Comparison of ENCODE assay signal across 22 mouse cellular contexts in the genomic region with DNA sequence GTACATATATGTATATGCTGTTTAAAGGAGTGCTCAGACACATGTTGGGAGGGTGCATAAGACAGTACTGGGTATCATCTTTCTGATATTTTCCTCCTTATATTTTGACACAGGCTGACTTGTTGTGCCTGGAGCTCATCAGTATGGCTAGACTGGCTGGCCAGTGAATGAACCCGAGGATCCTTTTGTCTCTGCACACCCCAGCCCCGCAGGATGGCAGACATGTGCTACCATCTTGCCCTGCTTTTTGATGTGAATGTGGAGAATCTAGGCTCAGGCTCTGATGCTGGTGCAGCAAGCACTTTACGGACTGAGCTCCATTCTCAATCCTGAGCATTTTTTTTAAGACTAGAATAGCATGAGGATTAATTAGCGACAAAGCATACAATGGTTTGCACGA.
DNase-seq lines count a peak whose midpoint lies in the region; ATAC-seq and TF ChIP-seq lines count a peak whose summit lies in the region.
"Had no signal": no experiment of that assay in that cellular context is flagged by ENCODE, and none has a peak within 500 bp of the region (broad histone marks: within the 10 kb centered on the region; RNA-seq: fewer than 3 reads in every experiment).

No protein-coding gene starts in this region.

- no peak overlapping the region for H3K4me3 ChIP-seq in forebrain, embryonic 11.5 days (ENCODE audit: low read depth, low read length)
- H3K4me3 ChIP-seq in forebrain, embryonic 15.5 days, result no peak overlapping the region
- no peak overlapping the region for H3K4me3 ChIP-seq in midbrain, embryonic 11.5 days (ENCODE audit: low read depth, low read length)
- H3K4me3 ChIP-seq in midbrain, postnatal 0 days (ENCODE audit: low read depth, low read length), result no peak overlapping the region
- H3K4me3 ChIP-seq: kidney, embryonic 15.5 days; limb, embryonic 15.5 days; megakaryocyte, embryonic 14.5 days; myocyte had no signal

- no peaks in the 10 kb centered on the region for H3K36me3 ChIP-seq in forebrain, embryonic 11.5 days (ENCODE audit: control insufficient read depth, insufficient read depth, low read length)
- no peaks in the 10 kb centered on the region for H3K36me3 ChIP-seq in forebrain, embryonic 15.5 days
- no peaks in the 10 kb centered on the region for H3K36me3 ChIP-seq in midbrain, embryonic 11.5 days (ENCODE audit: control insufficient read depth, insufficient read depth, low read length)
- H3K36me3 ChIP-seq in midbrain, postnatal 0 days (ENCODE audit: insufficient read depth, low read length), result no peaks in the 10 kb centered on the region
- H3K36me3 ChIP-seq: kidney, embryonic 15.5 days; limb, embryonic 15.5 days had no signal

- no peaks in the 10 kb centered on the region for H3K9me3 ChIP-seq in forebrain, embryonic 11.5 days (ENCODE audit: control insufficient read depth, low read length)
- H3K9me3 ChIP-seq in forebrain, embryonic 15.5 days, result no peaks in the 10 kb centered on the region
- H3K9me3 ChIP-seq in midbrain, embryonic 11.5 days (ENCODE audit: control insufficient read depth, low read length), result no peaks in the 10 kb centered on the region
- H3K9me3 ChIP-seq in midbrain, postnatal 0 days (ENCODE audit: low read length), result no peaks in the 10 kb centered on the region
- H3K9me3 ChIP-seq: kidney, embryonic 15.5 days; limb, embryonic 15.5 days had no signal

- peak; percentile 54 for DNase-seq in forebrain, embryonic 11.5 days (ENCODE audit: low spot score)
- no peak for DNase-seq in midbrain, embryonic 11.5 days (ENCODE audit: low spot score, missing footprints)
- DNase-seq in midbrain, postnatal 0 days (ENCODE audit: low spot score), result no peak
- DNase-seq in embryo, embryonic 11 days, result peak; percentile 57
- DNase-seq in mesoderm, embryonic 11.5 days (ENCODE audit: low read depth, low spot score), result peak; percentile 37
- DNase-seq in urinary bladder, postnatal 4 days (ENCODE audit: low spot score in 2 of 2), result no peak
- DNase-seq in heart, adult 18-20 months, result no peak
- DNase-seq: adrenal gland, postnatal 14 days; cerebellum, adult 9-10 months; gastrocnemius, postnatal 10 days; kidney, adult 11 months; kidney, postnatal 36 days; thymus, postnatal 36 days had no signal

- H3K4me1 ChIP-seq in forebrain, embryonic 11.5 days (replicated peaks; ENCODE audit: control insufficient read depth, insufficient read depth, low read length), result no peaks in the 10 kb centered on the region; the same call in 1 of the 2 replicates
- no peaks in the 10 kb centered on the region for H3K4me1 ChIP-seq in forebrain, embryonic 15.5 days
- H3K4me1 ChIP-seq in midbrain, embryonic 11.5 days (ENCODE audit: control insufficient read depth, insufficient read depth, low read length), result no peaks in the 10 kb centered on the region; the same call in 1 of the 2 replicates
- H3K4me1 ChIP-seq in midbrain, postnatal 0 days (ENCODE audit: insufficient read depth, low read length), result no peaks in the 10 kb centered on the region
- H3K4me1 ChIP-seq: kidney, embryonic 15.5 days; limb, embryonic 15.5 days; megakaryocyte, embryonic 14.5 days had no signal

- TF ChIP-seq CTCF in midbrain, postnatal 0 days (IDR thresholded peaks at IDR 0.05), result no peak

- H3K4me2 ChIP-seq in forebrain, embryonic 11.5 days (ENCODE audit: low read depth, low read length, severe bottlenecking), result no peak overlapping the region
- no peak overlapping the region for H3K4me2 ChIP-seq in forebrain, embryonic 15.5 days (replicated peaks)
- no peak overlapping the region for H3K4me2 ChIP-seq in midbrain, embryonic 11.5 days
- H3K4me2 ChIP-seq in midbrain, postnatal 0 days (ENCODE audit: low read depth, low read length, poor library complexity, severe bottlenecking), result no peak overlapping the region
- H3K4me2 ChIP-seq: heart, embryonic 11.5 days; kidney, embryonic 15.5 days; limb, embryonic 15.5 days; lung, embryonic 14.5 days had no signal

- no peak overlapping the region for H3K27ac ChIP-seq in forebrain, embryonic 11.5 days (ENCODE audit: low read depth, low read length)
- H3K27ac ChIP-seq in forebrain, embryonic 15.5 days (replicated peaks), result no peak overlapping the region
- H3K27ac ChIP-seq in midbrain, embryonic 11.5 days (ENCODE audit: low read depth, low read length), result no peak overlapping the region
- no peak overlapping the region for H3K27ac ChIP-seq in midbrain, postnatal 0 days (ENCODE audit: low read depth, low read length)
- H3K27ac ChIP-seq: kidney, embryonic 15.5 days; limb, embryonic 15.5 days; liver, embryonic 14.5 days had no signal

- 0 out of 2 replicates have a peak, but pooled peaks have one; percentile 44 for ATAC-seq in forebrain, embryonic 11.5 days (replicated peaks; ENCODE audit: low FRiP score)
- no peak for ATAC-seq in forebrain, embryonic 15.5 days (replicated peaks)
- ATAC-seq in midbrain, embryonic 11.5 days (ENCODE audit: low FRiP score), result 0 out of 2 replicates have a peak, but pooled peaks have one; percentile 7
- no peak for ATAC-seq in midbrain, postnatal 0 days (ENCODE audit: low FRiP score)
- ATAC-seq: CD4-positive, CD25-positive, alpha-beta regulatory T cell, adult 4 months had no signal

- no peaks in the 10 kb centered on the region for H3K27me3 ChIP-seq in forebrain, embryonic 11.5 days (ENCODE audit: control insufficient read depth, insufficient read depth, low read length)
- H3K27me3 ChIP-seq in forebrain, embryonic 15.5 days, result no peaks in the 10 kb centered on the region
- no peaks in the 10 kb centered on the region for H3K27me3 ChIP-seq in midbrain, embryonic 11.5 days (ENCODE audit: control insufficient read depth, insufficient read depth, low read length)
- H3K27me3 ChIP-seq in midbrain, postnatal 0 days (ENCODE audit: insufficient read depth, low read length), result no peaks in the 10 kb centered on the region
- H3K27me3 ChIP-seq: kidney, embryonic 15.5 days; limb, embryonic 15.5 days; megakaryocyte, embryonic 14.5 days had no signal

- no peak overlapping the region for H3K9ac ChIP-seq in forebrain, embryonic 11.5 days (ENCODE audit: low read length)
- no peak overlapping the region for H3K9ac ChIP-seq in forebrain, embryonic 15.5 days (replicated peaks)
- H3K9ac ChIP-seq in midbrain, embryonic 11.5 days (ENCODE audit: low read length), result no peak overlapping the region
- H3K9ac ChIP-seq in midbrain, postnatal 0 days (replicated peaks; ENCODE audit: low read length, poor library complexity, severe bottlenecking), result no peak overlapping the region
- H3K9ac ChIP-seq: kidney, embryonic 15.5 days; limb, embryonic 15.5 days; liver, embryonic 14.5 days; lung, embryonic 14.5 days had no signal

- 11% methylated on average over 5 of the region's 5 CpGs for WGBS in forebrain, embryonic 11.5 days
- whole genome bisulfite sequencing in forebrain, embryonic 15.5 days, result 6% methylated on average over 5 of the region's 5 CpGs
- WGBS in midbrain, embryonic 11.5 days, result 24% methylated on average over 5 of the region's 5 CpGs
- WGBS in midbrain, postnatal 0 days, result 17% methylated on average over 5 of the region's 5 CpGs

Comparison
In these comparisons a context has a peak if more than half of its experiments do, and no peak if none do; other contexts are left out.
1. ATAC-seq: peak in forebrain, embryonic 11.5 days (single experiment) and midbrain, embryonic 11.5 days (single experiment); none in forebrain, embryonic 15.5 days (single experiment) and midbrain, postnatal 0 days (single experiment).
2. DNase-seq: peak in forebrain, embryonic 11.5 days (single experiment), embryo, embryonic 11 days (single experiment) and mesoderm, embryonic 11.5 days (single experiment); none in midbrain, embryonic 11.5 days (single experiment), midbrain, postnatal 0 days (single experiment), urinary bladder, postnatal 4 days (0 of 2) and heart, adult 18-20 months (0 of 2).